Mouse (Mus musculus) ovary, adult 18-20 months (tissue): ENCODE measurements around the gene Paxx.
A peak's percentile ranks its signal among the peaks of the same experiment; 100 is the strongest.
"Not testable (repeated sequence)": the region's sequence is repeated elsewhere in the genome, so short reads cannot be mapped to it uniquely, and the experiment has no call there.

Source experiments
- DNase-seq: peaks from one replicate; pipeline ENCODE4 v3.0.0; 2022; ENCODE audit warnings: low spot score, mixed read lengths

Gene Paxx

DNA sequence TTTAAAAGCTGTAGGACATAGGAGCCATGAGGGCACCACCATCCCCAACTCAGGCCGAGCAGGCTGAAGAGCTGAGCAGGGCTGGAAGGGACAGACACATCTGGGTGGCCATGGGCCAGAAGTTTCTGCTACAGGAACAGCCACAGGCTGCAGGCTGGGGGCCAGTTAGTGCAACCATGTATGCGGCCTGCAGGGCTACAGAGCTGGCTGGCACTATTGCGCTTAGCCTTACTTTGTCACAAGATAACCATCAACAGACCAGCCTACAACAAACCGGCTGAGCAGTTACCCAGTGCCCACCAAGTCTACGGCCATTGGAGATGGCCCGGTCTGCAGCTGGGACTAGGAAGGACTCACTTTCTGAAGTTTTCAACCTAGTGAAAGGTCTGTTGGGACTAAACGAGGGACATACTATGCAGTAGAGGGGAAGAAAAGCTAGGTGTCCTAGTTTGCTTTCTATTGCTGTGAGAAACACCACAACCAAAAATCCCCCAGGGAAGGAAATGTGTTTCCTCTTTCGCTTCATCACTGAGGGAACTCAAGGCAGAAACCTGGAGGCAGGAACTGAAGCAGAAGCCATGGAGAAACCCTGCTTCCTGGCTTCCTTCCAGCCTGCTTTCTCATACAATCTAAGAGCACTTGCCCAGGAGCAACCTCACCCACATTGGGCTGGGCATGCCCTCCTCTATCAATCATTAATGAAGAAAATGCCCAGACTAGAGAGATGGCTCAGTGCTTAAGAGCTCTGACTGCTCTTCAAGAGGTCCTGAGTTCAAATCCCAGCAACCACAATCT lies 9.8 kb downstream of the Paxx start:
- DNase-seq = no peak

DNA sequence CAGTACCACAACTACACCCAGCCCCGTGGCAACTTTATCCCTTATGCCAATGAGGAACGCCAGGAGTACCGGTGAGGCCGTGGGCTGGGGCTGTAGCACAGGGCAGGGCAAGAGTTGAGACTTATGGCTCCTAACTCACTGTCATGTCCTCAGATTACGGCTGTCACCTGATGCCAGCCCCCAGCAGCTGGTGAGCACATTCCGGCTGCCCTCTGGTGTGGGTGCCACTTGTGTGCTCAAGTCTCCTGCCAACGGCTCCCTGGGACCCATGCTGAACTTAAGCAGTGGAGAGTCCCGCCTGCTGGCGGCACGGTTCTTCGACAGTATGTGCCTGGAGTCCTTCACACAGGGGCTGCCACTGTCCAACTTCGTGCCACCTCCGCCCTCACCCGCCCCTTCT lies 18.2 kb downstream of the Paxx start:
- no peak for DNase-seq

DNA sequence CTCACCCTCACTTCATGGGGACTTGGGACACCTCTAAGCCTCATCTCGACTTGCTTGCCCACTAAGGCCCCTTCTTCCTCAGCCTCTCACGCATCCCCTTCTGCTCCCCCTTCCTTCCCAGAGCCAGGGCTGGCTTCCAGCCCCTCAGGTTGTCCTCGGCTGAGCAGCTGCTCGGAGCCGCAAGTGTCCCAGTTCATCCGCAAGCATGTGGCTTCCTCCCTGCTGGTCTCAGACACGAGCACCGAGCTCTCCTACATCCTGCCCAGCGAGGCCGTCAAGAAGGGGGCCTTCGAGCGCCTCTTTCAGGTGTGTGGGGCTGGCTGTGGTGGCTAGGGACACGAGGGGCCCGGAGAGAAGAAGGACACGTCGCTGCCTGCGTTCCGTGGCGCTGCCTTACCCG lies 19.8 kb downstream of the Paxx start:
- no peak for DNase-seq

DNA sequence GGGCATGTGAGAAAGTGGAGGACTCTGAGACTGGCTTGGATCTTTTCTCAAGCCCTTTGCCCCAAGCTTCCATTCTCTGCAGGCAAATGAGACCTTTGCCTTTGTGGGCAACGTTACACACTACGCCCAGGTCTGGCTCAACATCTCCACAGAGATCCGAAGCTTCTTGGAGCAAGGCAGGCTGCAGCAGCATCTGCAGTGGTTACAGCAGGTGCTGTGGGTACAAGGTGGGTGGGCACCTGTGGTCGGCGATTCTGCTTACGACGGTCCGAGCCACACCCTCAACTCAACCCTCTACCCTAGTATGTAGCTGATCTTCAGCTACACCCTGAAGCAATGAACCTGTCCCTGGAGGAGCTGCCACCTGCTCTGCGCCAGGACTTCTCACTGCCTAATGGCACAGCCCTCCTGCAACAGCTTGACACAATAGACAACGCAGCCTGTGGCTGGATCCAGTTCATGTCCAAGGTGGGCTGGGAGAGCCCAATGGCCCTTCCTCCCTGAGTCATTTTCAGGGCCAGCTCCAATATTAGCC lies 24.5 kb downstream of the Paxx start:
- DNase-seq = no peak

DNA sequence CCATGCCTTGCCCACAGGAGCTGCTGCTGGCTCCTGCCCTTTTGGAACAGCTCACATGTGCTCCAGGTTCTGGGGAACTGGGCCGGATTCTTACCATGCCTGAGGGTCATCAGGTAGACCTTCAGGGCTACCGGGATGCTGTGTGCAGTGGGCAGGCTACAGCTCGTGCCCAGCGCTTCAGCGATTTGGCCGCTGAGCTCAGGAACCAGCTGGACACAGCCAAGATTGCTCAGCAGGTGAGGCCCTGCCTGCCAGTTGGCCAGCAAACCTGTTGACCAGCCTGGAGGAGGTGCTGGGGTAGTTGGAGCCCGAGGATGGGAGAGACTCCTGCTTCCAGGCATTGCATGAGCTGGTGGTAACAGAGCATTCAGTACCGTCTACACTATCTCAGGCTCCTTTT lies 26.6 kb downstream of the Paxx start:
- no peak for DNase-seq

DNA sequence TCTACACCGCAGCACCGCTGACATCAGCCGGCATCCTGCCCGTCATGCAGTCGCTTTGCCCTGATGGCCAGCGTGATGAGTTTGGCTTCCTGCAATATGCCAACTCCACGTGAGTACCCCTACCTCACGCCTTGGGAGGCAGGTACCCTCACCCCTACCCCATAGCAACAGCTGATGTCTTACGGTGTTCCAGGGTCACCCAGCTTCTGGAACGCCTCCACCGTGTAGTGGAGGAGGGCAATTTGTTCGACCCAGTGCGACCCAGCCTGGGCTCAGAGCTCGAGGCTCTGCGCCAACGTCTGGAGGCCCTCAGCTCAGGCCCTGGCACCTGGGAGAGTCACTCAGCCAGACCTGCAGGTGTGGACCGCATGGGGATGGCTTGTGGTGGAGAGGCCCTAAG lies 27.8 kb downstream of the Paxx start:
- no peak for DNase-seq

DNA sequence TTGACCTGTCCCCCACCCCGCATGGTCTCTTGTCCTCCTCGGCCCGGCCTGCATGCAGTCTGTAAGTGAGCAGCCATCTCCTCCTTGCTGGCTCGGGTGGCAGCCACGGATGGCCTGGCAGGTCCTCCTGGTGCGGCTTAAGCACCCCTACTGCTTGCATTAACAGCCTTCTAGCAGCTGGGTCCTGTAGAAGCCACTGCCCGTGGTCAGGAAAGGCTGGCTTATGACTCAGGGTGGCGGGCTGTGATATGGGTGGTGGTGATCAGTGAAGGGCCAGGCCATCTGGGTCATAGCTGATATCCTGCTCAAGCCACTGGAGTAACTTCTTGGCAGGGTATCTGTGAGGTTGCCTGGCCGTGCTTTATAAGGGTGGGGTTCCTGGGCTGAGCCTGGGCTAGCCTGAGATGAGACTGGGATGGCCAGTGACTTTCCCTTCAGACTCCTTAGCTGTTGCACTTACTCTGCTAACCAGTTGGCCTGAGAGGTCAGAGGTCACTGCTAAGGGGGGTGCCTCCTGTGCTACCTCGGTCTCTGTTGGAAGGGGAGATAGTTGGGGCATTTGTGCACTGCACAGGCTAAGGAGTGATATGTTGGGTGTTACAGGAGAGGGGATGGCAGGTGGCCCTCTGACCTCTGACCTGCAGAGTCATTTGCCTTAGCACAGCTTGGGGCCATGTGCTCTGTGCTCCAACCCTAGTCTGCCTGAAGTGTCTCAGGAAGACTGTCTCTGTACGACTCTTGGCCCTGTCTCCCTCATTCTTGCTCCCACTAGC lies 28.4 kb downstream of the Paxx start:
- no peak for DNase-seq

DNA sequence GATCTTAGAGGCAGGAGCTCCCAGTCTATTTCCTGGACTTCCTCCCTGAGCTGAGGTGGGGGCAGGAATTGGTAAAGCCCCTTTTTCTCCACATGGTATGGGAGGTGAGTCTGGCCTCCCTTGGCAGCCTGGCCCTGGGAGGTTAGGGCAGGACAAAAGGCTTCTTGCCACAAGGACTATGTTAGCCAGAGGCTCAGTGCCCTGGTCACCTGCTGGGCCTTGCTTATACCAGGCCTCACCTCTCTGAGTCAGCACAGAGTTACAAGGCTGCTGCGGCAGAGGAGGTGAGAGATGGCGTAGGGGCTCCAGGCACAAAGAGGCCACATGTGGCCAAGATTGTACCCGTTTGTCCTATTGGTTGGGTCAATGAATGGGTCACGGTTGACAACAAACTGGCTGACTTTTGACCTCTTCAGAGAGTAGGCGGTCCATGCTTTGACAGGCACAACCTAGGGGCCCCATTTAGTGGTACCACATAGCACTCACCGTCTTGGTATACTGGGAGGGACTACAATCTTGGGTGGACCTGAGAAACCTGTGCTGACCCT lies 29.5 kb downstream of the Paxx start:
- no peak for DNase-seq

DNA sequence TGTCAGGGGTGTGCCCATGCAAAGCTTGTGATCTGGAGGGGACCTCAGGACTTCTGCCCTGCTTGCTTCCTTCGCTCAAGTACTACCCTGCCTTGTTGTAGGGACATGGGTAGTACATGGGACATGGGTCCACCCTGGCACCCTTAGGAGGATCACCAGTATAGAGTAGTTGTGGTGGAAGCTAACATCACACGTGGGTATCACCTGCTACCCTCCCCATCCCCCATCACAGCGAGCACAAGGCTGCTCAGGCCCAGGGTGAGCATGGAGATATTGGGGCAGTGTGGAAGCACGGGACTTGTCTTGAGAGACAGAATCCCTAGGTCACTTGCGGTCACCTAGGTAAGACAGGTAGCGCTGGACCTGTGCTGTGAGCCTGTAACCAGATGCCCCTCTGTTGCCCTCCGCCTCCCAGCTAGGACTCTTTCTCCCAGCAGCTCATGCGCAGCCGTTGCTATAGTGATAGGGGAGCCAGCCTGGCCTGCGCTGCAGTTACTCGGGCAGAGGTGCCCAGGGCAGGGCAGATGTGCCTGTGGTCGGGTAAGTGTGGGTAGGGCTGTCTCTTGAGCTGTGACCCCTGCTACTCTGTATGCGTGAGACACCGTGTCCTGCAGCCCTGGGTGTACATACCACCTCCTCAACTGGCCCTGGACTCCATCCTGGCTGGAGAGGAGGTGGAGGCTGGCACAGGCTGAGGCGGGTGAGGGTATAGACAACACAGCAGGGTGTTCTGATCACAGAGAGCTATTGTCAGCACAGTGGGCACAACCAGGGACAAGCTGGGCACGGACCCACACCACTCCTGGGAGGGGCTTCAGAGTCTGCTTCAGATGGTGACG lies 30.3 kb downstream of the Paxx start:
- DNase-seq = no peak

DNA sequence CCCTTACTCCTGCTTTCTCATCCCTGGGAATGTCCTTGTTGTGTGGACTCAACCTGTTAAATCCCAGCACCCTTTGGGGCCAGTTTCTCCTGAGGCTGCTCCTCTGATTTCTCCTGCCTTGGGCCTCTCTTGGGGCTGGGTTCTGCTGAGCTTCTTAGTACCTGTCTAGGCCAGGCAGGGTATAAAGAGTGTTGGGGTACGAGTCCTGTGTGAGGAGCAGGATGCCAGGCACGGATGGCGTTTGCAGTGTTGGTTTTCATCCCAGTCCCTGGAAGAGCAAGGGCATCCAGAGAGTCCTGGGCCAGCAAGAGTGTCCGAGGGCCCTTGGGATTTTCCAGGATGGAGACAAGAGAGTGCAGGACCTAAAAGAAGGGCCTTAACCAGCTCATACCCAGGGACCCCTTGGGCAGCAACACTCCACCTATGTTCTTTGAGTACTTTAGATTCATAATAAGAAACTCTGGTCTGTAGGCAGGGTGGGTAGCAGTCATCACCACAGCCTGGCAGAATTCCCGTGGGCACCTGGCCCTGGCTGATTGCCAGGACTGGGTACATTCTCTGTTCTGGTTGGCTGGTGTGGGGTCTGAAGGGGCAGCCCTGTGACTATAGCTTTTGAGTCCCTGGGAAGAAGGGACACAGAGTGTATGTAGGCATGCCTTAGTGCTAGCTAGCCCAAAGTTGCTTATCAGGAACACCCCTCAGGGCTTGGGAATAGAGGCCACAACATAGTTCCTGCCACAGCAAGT lies 31.3 kb downstream of the Paxx start:
- DNase-seq = no peak

DNA sequence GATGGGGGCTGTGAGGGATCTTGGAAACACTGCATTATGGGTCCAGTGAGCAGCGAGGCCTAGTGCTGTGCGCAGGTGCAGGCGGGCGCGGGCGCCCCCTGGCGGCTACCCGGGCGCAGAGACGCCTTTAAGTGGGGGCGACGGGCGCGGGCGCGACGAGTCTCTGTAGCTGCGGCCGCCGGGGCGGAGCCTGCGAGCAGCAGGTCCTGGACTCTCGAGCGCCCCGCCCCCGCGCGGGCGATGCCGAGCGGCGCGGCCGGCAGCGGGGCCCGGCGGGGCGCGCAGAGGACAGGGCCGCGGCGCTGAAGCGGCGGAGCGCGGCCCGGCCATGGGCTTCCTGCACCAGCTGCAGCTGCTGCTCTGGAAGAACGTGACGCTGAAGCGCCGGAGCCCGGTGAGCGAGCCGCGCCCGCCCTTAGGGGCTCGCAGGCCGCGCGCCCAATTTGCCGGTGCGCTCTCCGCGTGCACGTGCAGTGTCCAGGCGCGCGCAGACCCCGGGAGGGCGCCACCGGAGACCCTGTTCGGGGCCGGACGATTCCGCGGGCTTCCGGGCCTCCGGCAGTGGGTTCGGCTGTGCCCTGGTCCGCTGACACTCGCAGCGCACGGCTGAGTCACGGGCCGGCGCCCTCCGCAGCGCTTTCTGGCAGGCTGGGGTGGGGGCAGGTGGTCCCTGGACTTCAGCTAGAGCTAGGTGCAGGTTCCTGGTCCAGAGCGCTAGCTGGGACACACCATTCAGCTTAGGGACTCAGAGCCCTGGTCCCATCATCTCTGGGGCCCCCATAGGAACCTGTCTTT lies 32.3 kb downstream of the Paxx start, which contains the start of gene Abca2:
Gene Abca2 (plus strand): TSS at position 262 of the 795 bp plus-strand sequence.
- peak; percentile 89 for DNase-seq

DNA sequence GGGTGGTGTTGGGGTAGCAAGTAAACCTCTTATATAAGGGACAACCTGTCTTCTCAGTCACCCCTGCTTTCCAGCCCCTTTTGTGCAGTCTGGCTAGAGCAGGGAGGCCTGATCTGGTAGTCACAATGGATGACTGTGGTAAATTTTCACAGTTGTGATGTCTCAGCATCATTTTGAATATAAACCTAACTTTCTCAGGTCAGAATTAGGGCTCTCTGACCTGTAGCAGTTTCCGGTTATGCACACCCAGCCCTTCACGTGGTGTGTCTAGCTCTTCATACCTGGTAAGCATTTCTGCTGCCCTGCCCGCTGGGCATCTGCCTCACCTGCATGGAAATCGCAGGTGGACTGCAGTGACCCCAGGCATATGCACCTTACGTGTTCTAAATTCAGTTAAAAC lies 33.6 kb downstream of the Paxx start:
- no peak for DNase-seq

DNA sequence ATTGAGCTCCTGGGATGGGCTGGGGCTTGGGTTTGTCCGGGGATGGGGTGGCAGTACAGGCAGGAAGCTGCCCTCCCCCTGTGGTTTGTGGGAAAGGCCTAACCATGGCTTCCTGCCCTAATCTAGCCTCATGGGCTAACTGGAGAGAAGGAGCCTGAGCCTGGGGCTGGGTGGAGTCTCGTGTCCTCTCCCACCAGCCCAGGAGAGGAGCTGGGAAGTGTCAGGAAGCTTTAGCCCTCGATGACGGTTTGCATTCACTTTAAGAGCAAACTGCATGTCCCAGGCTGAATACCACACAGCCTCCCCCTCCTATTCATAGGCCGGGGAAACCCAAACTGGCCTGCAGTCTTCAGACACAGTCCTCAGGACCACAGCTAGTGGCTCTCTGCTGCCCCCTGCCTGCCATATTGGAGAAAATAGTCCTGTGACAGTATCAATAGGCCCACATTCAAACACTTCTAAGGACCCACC lies 34.1 kb downstream of the Paxx start:
- DNase-seq = no peak

DNA sequence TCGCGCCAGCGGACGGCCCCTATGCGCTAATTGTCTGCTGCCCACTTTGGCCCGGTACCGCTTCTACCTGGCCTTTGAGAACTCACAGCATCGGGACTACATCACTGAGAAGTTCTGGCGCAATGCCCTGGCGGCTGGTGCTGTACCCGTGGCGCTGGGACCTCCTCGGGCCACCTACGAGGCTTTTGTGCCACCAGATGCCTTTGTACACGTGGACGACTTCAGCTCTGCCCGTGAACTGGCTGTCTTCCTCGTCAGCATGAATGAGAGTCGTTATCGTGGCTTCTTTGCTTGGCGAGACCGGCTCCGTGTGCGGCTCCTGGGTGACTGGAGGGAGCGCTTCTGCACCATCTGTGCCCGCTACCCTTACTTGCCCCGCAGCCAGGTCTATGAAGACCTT lies 35.4 kb downstream of the Paxx start:
- DNase-seq = no peak

DNA sequence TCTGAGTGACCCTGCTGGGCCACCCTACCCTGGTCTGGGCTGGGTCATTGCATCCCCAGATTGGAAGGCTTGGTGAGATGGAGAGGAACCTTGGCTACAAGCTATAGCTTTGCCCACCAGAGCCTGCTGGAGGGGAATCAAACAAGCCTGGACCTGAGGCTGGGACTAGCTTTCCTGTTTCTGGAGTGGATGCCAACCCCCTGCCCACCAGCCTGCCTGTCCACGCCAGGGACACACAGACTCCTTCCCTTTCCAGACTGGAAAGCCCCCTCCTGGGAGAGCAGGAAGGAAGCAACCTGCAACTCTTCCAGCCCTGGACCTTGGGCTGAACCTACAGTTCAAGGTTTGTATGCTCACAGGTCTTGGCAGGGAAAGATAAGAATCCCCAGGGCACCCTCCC lies 37.3 kb downstream of the Paxx start:
- DNase-seq = no peak

DNA sequence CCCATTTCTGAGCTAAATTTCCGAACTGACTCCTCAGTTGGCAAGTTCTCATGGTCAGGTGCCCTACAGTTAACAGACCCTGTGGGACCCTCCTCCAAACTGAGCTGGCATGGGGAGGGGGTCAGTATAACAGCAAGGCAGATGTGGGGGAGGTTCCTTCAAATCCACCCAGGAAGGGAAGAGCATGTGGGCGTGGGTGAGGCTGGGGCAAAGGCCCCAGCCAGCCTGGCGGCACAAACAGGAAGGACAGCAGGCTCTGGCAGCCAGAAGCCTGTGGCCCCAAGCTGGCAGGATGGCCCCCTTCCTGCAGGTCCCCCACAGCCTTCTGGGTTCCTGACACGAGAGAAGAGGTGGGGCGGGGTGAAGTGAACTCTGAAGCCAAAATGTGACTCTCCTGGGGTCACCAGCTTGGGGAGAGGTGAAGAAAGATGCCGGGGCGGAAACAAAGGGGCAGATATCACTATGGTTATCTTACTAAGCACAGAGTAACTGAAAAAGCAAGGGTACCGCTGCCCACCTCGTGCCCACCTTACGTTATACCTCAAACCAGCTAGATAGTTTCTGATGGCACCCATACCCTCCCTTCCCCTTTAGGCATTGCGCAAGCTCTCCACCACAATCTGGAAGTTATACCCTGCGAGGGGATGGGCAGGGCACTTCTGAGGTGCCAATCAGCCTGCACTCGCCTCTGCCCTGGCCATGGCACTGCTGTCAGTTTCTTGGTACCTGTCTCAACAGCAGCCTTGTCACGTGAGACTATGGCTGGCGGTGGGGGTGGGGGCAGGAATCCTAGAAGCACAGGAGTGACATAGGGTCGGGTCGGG lies 38.1 kb downstream of the Paxx start, which contains the start of gene Fut7:
Gene Fut7 (plus strand): TSS at position 681 of the 824 bp plus-strand sequence.
- no peak for DNase-seq

DNA sequence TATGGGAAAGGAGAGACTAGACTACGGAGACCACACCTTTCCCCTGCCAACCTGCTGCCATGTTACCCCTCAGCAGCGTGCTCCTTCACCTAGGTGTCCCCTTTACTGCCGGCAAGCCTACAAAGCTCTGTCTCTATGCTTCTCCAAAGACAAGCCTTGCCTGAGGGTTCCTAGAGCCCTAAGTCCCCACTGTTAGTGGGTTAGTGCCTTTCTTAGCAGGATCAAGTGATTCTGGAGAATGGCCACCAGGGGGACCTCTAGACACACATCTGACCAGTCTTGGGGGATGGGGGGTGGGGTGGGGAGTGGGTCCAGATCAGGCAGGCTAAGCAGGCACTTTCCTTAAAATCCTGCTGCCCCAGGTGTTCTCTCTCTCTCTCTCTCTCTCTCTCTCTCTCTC lies 39.0 kb downstream of the Paxx start:
- no peak for DNase-seq

DNA sequence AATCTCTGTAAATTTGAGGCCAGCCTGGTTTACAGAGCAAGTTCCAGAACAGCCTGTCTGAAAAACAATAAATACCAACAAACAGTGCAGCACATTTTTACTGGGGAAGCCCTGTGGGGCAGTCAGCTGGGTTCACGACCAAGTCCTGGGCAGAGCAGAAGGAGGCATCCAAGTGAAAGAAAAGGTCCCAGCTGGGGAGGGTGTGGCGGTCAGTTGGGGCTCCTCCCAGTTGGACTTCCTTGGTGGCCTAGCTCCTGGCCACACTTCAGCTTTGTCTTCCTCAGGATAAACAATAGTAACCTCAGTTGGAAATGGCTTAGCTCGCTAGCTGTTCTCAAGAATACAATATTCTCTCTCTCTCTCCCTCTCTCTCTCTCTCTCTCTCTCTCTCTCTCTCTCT lies 43.5 kb downstream of the Paxx start:
- DNase-seq = no peak

DNA sequence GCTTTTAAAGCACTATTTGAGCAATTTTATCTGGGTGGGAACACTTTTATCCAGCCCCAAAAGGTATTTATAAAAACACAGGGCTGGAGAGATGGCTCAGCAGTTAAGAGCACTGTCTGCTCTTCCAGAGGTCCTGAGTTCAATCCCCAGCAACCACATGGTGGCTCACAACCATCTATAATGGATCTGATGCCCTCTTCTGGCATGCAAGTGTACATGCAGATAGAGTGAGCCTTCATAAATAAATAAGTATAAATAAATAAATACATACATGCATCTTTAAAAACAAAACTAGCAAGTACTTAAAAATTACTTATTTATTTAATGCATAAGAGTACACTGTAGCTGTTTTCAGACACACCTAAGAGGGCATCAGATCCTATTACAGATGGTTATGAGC lies 47.5 kb downstream of the Paxx start:
- DNase-seq = not testable (repeated sequence)
